Mouse (Mus musculus) urinary bladder, postnatal 4 days (tissue): ENCODE results near the gene Gm13539.
A peak's percentile ranks its signal among the peaks of the same experiment; 100 is the strongest.

ENCODE experiments used
- DNase-seq, 2 experiments: peaks; one replicate each; pipeline ENCODE4 v3.0.0; 2021 to 2022; ENCODE audit warnings: low spot score in 2 of 2

Gene Gm13539

DNA sequence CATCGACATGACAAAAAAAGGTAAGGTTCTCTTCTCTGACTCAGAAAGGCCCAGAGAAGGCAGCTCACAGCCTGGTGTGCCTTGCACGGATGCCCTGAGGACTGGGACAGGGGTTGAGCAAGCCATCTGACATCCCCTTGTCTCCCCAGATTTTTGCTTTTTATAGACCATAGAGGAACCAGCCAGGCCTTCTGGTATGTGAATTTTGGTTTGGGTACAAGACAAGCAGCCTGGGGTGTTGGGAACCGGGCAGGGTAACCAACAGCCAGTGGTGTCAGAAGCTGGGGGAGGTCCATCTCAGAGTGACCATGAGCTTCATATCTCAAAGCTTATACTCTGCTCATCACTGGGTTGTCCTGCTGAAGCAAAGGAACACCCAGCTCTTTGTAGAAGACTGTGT lies 42.7 kb downstream of the Gm13539 start:
- peak in 1 of 2 experiments; percentile 52 for DNase-seq

DNA sequence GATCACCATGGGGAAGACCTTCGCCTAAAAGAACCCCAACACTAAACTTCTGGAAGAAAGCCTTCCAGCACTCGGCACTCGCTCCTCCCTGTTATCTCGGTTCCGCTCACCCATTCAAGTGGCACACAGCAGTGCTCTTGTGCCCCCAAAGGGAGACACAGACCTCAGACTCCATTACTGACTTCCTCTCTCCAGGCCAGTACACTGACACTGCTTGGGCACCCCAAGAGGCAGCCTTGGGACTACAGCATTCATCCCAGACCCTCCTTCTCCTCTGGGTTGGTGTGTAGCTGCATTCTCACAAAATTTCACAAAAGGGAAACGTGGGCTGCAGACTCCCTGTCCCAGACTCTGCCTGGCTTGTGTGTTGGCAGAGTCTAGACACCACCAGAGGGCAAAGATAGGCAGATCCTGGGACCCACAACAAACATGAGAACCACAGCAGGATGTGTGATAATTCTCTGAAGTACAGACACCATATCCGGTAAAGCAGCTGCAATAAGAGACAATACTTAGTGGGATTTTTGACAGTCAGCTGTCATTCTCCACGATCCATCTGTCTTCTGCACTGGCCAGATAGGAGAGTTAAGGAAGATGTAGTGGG lies 46.4 kb downstream of the Gm13539 start:
- DNase-seq = no peak

DNA sequence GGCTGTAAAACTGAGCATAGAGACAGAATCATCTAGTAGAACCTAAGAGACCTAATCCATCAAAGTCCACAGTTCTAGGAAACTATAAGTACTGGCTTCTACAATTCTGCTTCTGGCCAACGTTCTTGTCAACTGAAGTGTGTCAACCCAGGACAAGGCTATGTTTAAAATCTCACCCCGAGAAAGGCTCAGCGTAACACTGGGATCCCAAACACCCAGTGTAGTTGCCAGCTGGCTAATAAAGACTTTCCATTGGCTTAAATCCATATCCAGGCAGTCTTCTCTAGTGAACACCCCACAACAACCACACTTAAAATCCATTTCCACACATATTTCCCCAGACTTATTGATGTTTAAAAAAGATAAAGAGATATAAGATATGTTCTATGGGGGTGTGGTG lies 48.7 kb downstream of the Gm13539 start:
- no peak for DNase-seq

DNA sequence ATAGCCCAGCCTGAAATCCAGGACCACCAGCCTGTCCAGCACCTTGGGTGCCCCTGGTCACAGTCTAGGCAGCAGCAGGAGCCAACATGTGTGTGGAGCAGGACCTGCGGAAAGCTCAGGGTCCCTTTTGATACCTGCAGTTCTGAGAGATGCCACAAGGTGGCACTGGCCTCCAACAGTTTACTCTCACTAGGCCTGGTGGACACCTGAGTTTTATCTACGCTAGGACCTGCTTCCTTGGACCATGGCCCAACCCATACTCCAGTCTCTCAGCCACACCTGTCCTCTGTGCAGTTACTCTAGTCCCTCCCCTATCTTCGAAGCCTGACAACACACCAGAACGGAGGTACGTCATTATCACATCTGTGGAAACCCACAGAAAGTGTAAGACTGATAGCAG lies 54.2 kb downstream of the Gm13539 start:
- DNase-seq = peak; percentile 49 to 75
